Mouse (Mus musculus): Measurements from ENCODE around the gene Zc3hc1. TPM values are rescaled to one million over a fixed set of nuclear protein-coding genes. Genes with fewer than 3 reads are reported as not detected.

Gene Zc3hc1
- polyA plus RNA-seq, 1 experiment = not detected

GRCm38 (mm10) chr6:30381116-30381515 is 9.7 kb downstream of the Zc3hc1 start:
- TF ChIP-seq CTCF (IDR thresholded peaks at IDR 0.05; ENCODE audit: insufficient read depth, low read depth, low read length) = no peak
- no peak for TF ChIP-seq POLR2A (IDR thresholded peaks at IDR 0.05; ENCODE audit: insufficient read depth, low read depth, low read length)
- WGBS = 65% methylated on average over 3 of the region's 3 CpGs

DNA sequence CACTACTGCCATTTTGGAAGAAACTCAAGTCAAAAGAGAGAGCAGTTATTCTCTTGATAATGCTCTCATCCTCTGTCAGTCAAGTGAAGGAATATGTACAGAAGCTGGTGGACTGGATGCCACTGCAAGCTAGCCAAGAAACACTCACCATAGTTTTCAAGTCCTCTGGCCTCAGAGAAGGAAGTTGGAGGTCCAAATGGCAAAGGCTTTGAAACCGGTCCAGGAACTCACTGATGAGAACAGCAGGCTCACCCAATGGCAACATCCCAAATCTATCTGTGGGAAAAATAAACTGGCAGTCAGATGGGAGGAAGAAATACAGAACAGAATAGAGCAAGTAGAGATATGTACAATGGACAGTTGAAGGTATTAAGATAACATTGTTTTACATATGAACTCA is 15.0 kb downstream of the Zc3hc1 start:
- no peak overlapping the region for H3K4me3 ChIP-seq (ENCODE audit: insufficient read depth, low read depth, low read length)
- H3K4me1 ChIP-seq (ENCODE audit: control insufficient read depth, insufficient read depth, low read length) = peaks cover 5% of the 10 kb centered on the region; the same call in 1 of the 2 replicates
- 49% methylated on average over 1 of the region's 1 CpGs for WGBS
- no peak for TF ChIP-seq POLR2A (IDR thresholded peaks at IDR 0.05; ENCODE audit: insufficient read depth, low read depth, low read length)
- TF ChIP-seq CTCF (IDR thresholded peaks at IDR 0.05; ENCODE audit: insufficient read depth, low read depth, low read length) = no peak
- no peak overlapping the region for H3K27ac ChIP-seq (ENCODE audit: insufficient read depth, low read depth, low read length)

More at GRCm38 (mm10) chr6:30381116-30381515, 9.7 kb downstream of the Zc3hc1 start:
- Histone ChIP-seq H3K4me3 (ENCODE audit: insufficient read depth, low read depth, low read length) (no peak overlapping the region), H3K27ac (ENCODE audit: insufficient read depth, low read depth, low read length) (no peak overlapping the region), H3K4me1 (ENCODE audit: control insufficient read depth, insufficient read depth, low read length) (no peaks in the 10 kb centered on the region)

- WGBS = 78% methylated on average over 16 of the region's 16 CpGs
- no peak for TF ChIP-seq POLR2A (IDR thresholded peaks at IDR 0.05; ENCODE audit: insufficient read depth, low read depth, low read length)
- no peak for TF ChIP-seq CTCF (IDR thresholded peaks at IDR 0.05; ENCODE audit: insufficient read depth, low read depth, low read length)
- H3K27ac ChIP-seq (ENCODE audit: insufficient read depth, low read depth, low read length) = no peak overlapping the region
- peaks cover 5% of the 10 kb centered on the region; the same call in 1 of the 2 replicates for H3K4me1 ChIP-seq (ENCODE audit: control insufficient read depth, insufficient read depth, low read length)
- no peak overlapping the region for H3K4me3 ChIP-seq (ENCODE audit: insufficient read depth, low read depth, low read length)
These were observed 15.9 kb downstream of the Zc3hc1 start for GRCm38 (mm10) chr6:30374731-30375510.

DNA sequence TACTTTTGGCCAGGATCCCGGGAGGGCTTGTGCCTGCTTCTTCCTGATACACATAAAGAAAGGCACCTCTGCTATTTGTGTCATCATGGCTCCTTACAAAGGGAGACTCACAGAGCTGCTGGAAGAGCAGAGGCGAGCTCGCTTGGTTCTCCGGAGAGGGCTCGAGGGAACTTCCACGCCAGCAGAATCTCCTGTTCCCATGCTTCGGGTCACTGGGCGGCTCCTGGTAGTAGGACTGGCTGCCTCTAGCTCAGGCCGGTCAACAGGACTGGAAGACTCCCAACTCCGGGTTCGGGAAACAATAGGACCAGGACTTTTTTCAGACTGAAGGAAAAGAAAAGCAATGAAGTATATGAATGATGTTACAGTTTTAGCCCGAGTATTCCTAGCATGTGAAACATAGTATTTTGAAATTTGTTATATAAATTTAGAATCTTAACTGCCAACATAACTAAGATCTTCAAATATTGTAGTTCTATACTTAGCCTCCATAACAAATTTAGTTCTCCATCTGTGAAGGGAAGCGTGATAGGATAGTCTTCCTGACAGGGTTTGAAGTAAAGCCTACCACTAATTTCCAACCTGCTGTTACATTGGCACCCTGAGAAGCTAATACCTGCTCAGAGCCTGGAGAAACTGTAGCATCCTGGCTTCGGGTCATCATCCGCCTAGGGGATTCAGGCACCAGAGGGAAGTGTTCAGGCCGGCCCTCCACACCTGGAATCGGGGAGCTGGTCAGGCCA is 18.0 kb downstream of the Zc3hc1 start:
- Histone ChIP-seq H3K4me1 (ENCODE audit: control insufficient read depth, insufficient read depth, low read length) (peaks cover 5% of the 10 kb centered on the region; the same call in 1 of the 2 replicates), H3K27ac (ENCODE audit: insufficient read depth, low read depth, low read length) (no peak overlapping the region), H3K4me3 (ENCODE audit: insufficient read depth, low read depth, low read length) (no peak overlapping the region)
- WGBS = 92% methylated on average over 17 of the region's 17 CpGs
- TF ChIP-seq CTCF (IDR thresholded peaks at IDR 0.05; ENCODE audit: insufficient read depth, low read depth, low read length) (no peak), POLR2A (IDR thresholded peaks at IDR 0.05; ENCODE audit: insufficient read depth, low read depth, low read length) (no peak)

- TF ChIP-seq CTCF (IDR thresholded peaks at IDR 0.05; ENCODE audit: insufficient read depth, low read depth, low read length) = no peak
- TF ChIP-seq POLR2A (IDR thresholded peaks at IDR 0.05; ENCODE audit: insufficient read depth, low read depth, low read length) = no peak
- no peak overlapping the region for H3K4me3 ChIP-seq (ENCODE audit: insufficient read depth, low read depth, low read length)
- H3K27ac ChIP-seq (ENCODE audit: insufficient read depth, low read depth, low read length) = no peak overlapping the region
- WGBS = 78% methylated on average over 3 of the region's 3 CpGs
- no peaks in the 10 kb centered on the region for H3K4me1 ChIP-seq (ENCODE audit: control insufficient read depth, insufficient read depth, low read length)
These were observed 21.5 kb downstream of the Zc3hc1 start for GRCm38 (mm10) chr6:30369291-30369690.

GRCm38 (mm10) chr6:30363808-30364207 is 27.0 kb downstream of the Zc3hc1 start:
- Histone ChIP-seq H3K4me3 (ENCODE audit: insufficient read depth, low read depth, low read length) (no peak overlapping the region), H3K4me1 (ENCODE audit: control insufficient read depth, insufficient read depth, low read length) (no peaks in the 10 kb centered on the region), H3K27ac (ENCODE audit: insufficient read depth, low read depth, low read length) (no peak overlapping the region)
- WGBS = 31% methylated on average over 5 of the region's 5 CpGs
- TF ChIP-seq POLR2A (IDR thresholded peaks at IDR 0.05; ENCODE audit: insufficient read depth, low read depth, low read length) = no peak
- TF ChIP-seq CTCF (IDR thresholded peaks at IDR 0.05; ENCODE audit: insufficient read depth, low read depth, low read length) = no peak

- 0 out of 2 replicates have a peak overlapping the region, but pooled peaks have one; percentile 27 for H3K27ac ChIP-seq (ENCODE audit: insufficient read depth, low read depth, low read length)
- no peak for TF ChIP-seq CTCF (IDR thresholded peaks at IDR 0.05; ENCODE audit: insufficient read depth, low read depth, low read length)
- no peak for TF ChIP-seq POLR2A (IDR thresholded peaks at IDR 0.05; ENCODE audit: insufficient read depth, low read depth, low read length)
These were observed 30.9 kb downstream of the Zc3hc1 start for GRCm38 (mm10) chr6:30359762-30360509.

DNA sequence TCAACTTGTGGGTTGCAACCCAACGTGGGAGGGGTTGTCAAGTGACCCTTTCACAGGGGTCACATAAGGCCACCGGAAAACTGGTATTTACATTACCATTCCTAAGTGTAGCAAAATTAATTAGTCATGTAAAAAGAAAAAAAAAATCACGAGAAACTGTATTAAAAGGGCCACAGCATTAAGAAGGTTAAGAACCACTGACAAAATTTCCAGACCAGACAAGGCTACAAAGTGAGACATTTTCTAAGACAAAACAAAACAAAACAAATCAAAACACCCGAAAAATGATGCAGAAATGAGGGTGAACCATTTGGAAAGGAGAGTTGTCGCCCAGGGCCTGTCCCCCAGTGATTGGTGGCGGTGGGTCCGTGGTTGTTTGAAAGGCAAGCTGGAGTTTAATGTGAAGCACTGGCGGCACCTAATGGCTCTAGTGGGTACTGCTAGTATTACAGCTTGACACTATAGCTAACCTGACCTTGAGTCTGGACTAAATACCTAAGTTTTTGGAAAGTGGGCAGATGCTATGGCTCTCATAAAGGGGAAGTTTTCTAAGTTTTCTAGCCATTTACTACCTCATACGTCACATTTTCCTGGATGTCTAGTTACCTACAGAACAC is 33.2 kb downstream of the Zc3hc1 start:
- Histone ChIP-seq H3K27ac (ENCODE audit: insufficient read depth, low read depth, low read length) (no peak overlapping the region), H3K4me1 (ENCODE audit: control insufficient read depth, insufficient read depth, low read length) (peaks cover 4% of the 10 kb centered on the region), H3K4me3 (ENCODE audit: insufficient read depth, low read depth, low read length) (no peak overlapping the region)
- WGBS = 17% methylated on average over 9 of the region's 9 CpGs
- no peak for TF ChIP-seq POLR2A (IDR thresholded peaks at IDR 0.05; ENCODE audit: insufficient read depth, low read depth, low read length)
- TF ChIP-seq CTCF (IDR thresholded peaks at IDR 0.05; ENCODE audit: insufficient read depth, low read depth, low read length) = peak; percentile 70

More at GRCm38 (mm10) chr6:30359762-30360509, 30.9 kb downstream of the Zc3hc1 start:
- Histone ChIP-seq H3K4me3 (ENCODE audit: insufficient read depth, low read depth, low read length) (no peak overlapping the region), H3K4me1 (ENCODE audit: control insufficient read depth, insufficient read depth, low read length) (no peaks in the 10 kb centered on the region)
- WGBS = 56% methylated on average over 12 of the region's 12 CpGs

Measured in olfactory bulb, adult 2 months (tissue).